Mouse (Mus musculus) stomach, embryonic 14.5 days (tissue): ENCODE results near the gene Zfp658. TPM values are rescaled to one million over a fixed set of nuclear protein-coding genes. Genes with fewer than 3 reads are reported as not detected.

Experiments used
- ATAC-seq: fragments of 200-750 bp; cut with Nextera tagmentation; 2 replicates; pipeline ENCODE4 v1.8.0; 2017; ENCODE audit warnings: low read depth, moderate TSS enrichment; ENCODE audit not compliant: insufficient number of reproducible peaks, insufficient read depth, low FRiP score
- H3K27ac ChIP-seq: fragments of 300-500 bp; sonication (generic); 2 replicates; pipeline ENCODE4 v1.5.1; 2014; ENCODE audit warnings: mild to moderate bottlenecking, low read length, moderate library complexity, mixed read lengths
- H3K27me3 ChIP-seq: fragments of 300-500 bp; sonication (generic); 2 replicates; pipeline ENCODE4 v1.6.1; 2014; ENCODE audit warnings: low read length, control low read depth, mixed read lengths; ENCODE audit not compliant: control insufficient read depth, insufficient read depth
- H3K36me3 ChIP-seq: fragments of 300-500 bp; sonication (generic); 2 replicates; pipeline ENCODE4 v1.6.1; 2014; ENCODE audit warnings: mild to moderate bottlenecking, control low read depth, low read length, moderate library complexity, mixed read lengths; ENCODE audit not compliant: control insufficient read depth, insufficient read depth
- H3K4me1 ChIP-seq: fragments of 300-500 bp; sonication (generic); 2 replicates; pipeline ENCODE4 v1.6.1; 2014; ENCODE audit warnings: low read length, control low read depth, mixed read lengths; ENCODE audit not compliant: control insufficient read depth, insufficient read depth
- H3K4me2 ChIP-seq: fragments of 300-500 bp; sonication (generic); replicated peaks from 2 replicates; pipeline ENCODE4 v1.6.1; 2014; ENCODE audit warnings: low read depth, low read length, control low read depth
- H3K4me3 ChIP-seq: fragments of 300-500 bp; sonication (generic); 2 replicates; pipeline ENCODE4 v1.5.1; 2014; ENCODE audit warnings: low read depth, low read length, control low read depth
- H3K9ac ChIP-seq: fragments of 300-500 bp; sonication (generic); replicated peaks from 2 replicates; pipeline ENCODE4 v1.6.1; 2014; ENCODE audit warnings: low read depth, mild to moderate bottlenecking, control low read depth, low read length, moderate library complexity, mixed read lengths
- H3K9me3 ChIP-seq: fragments of 300-500 bp; sonication (generic); 2 replicates; pipeline ENCODE4 v1.6.1; 2016; ENCODE audit warnings: low read depth, low read length, control low read depth; ENCODE audit not compliant: control insufficient read depth
- WGBS: fragments of 180-500 bp; shearing (Covaris S2); extraction: QIAGEN DNeasy Blood & Tissue Kit; methylation state at CpG from one replicate; pipeline ENCODE4 v1.1.7; 2014; 5-methylcytosine and 5-hydroxymethylcytosine counted together
- polyA plus RNA-seq: library from polyadenylated mRNA; unstranded; fragments of >200 nt; fragmentation: Nextera tagmentation; extraction: Ambion mirVana; gene quantifications from 2 replicates; pipeline ENCODE4 v1.2.1, GENCODE M21; 2014

The Zfp658 gene
- polyA plus RNA-seq, 1 experiment from 2014 or later: 3.2 TPM

- 67% methylated on average over 4 of the region's 4 CpGs for WGBS
- no peaks in the 10 kb centered on the region for H3K4me1 ChIP-seq
- H3K4me2 ChIP-seq: no peak overlapping the region
- H3K4me3 ChIP-seq: no peak overlapping the region
- no peak for ATAC-seq
- H3K9me3 ChIP-seq: no peaks in the 10 kb centered on the region
- H3K27me3 ChIP-seq: no peaks in the 10 kb centered on the region
- no peak overlapping the region for H3K9ac ChIP-seq
- H3K36me3 ChIP-seq: no peaks in the 10 kb centered on the region
- H3K27ac ChIP-seq: no peak overlapping the region
Observed at GRCm38 (mm10) chr7:43538524-43538923, 23.5 kb upstream of the Zfp658 start.

DNA sequence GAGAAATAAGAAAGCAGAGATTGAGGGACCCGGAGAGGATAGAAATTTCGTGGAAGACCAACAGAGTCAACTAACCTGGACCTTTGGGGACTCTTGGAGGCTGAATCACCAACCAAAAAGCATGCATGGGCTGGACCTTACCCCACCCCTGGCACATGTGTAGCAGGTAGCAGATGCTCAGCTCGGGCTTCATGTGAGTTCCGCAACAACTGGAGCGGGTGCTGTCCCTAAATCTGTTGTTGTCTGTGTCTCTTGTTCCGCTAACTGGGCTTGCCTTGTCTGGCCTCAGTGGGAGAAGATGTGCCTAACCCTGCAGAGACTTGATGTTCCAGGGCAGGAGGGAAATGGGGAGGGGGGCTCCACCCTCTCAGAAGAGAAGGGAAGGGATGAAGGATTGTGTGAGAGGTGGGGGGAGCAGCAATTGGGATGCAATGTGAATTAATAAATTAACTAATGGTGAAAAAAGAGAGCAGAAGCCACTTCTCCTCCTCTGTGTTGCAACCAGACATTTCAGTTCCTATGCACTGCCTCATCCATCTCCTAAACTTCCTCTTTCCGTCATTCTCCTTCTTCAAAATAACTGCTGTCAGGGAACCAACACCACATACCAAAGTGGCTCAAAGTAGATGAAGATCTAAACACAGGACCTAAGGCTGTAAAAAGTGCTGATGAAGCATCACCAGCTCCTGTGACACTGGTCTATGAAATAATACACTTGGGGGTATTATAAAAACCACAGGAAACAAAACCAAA lies 17.7 kb upstream of the Zfp658 start, which contains the start of gene Cd33:
TSS of gene Cd33 (minus strand) at position 204 of the 753 bp plus-strand sequence.
- Histone ChIP-seq H3K4me3 (no peak within 1 kb of the TSS), H3K4me2 (no peak within 1 kb of the TSS), H3K27ac (no peak within 1 kb of the TSS), H3K4me1 (no peaks in the 10 kb centered on the region), H3K27me3 (no peaks in the 10 kb centered on the region), H3K36me3 (no peaks in the 10 kb centered on the region), H3K9me3 (no peaks in the 10 kb centered on the region), H3K9ac (no peak within 1 kb of the TSS)
- ATAC-seq: no peak
- 82% methylated on average over 7 of the region's 7 CpGs for WGBS

DNA sequence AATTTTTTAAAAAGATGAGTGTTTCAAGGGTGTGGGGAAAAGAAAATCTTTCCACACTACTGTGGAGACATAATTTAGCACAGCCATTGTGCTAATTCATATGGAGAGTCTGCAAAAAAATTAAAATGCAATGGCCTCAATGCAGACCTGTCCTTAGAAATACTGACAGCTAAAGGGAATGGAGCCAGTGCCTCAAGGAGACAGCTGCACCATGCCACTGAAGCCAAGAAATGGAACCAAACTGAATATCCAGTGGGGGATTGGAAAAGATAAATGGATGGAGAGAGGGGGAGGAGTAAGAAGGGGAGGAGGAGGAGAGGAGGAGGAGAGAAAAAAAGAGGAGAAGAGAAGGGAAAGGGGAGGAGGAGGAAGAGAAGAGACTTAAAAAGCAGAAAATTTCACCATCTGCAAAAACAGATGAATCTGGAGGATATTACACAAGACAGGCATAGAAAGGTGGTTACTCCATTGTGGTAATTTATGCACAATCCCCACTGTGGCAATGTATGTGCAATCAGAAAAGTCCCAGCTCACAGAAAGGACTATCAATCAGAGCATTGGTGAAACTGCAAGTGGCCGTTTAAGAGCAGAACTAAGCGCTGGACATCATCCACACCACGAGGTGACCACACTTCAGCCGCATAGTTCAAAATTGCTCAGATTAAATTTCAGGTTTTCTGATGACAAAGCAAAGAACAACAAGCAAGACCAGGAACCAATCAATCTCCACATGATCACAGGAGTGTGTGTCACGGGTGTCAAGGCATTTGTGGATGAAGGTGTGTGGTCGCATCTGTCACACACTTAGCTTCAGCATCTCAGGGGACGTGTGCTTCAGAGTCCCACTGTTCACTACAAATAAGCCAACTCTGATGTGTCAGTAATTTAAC lies 16.2 kb upstream of the Zfp658 start:
- H3K4me1 ChIP-seq: no peaks in the 10 kb centered on the region
- no peak overlapping the region for H3K4me3 ChIP-seq
- 56% methylated on average over 7 of the region's 7 CpGs for WGBS
- no peaks in the 10 kb centered on the region for H3K27me3 ChIP-seq
- no peaks in the 10 kb centered on the region for H3K9me3 ChIP-seq
- no peak for ATAC-seq
- no peak overlapping the region for H3K27ac ChIP-seq
- H3K4me2 ChIP-seq: no peak overlapping the region
- no peaks in the 10 kb centered on the region for H3K36me3 ChIP-seq
- no peak overlapping the region for H3K9ac ChIP-seq

GRCm38 (mm10) chr7:43547666-43548065 lies 14.4 kb upstream of the Zfp658 start:
- H3K4me1 ChIP-seq: no peaks in the 10 kb centered on the region
- ATAC-seq: no peak

DNA sequence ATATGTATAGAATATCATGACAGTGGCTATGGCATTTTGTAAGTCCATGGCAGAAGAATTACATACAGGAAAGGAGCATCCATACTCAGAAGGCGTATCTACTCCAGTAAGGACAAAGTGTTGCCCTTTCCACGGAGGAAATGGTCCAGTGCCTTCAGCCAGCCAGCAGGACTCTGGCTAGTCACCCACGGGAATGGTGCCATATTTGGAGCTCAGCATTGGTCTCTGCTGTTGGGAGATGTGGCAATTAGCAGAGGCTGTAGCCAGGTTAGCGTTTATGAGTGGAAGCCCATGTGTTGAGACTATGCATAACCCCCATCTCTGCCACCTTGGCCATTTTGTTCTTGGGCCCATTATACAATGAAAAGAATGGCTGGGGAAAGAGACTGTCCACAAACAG lies 13.8 kb upstream of the Zfp658 start:
- H3K4me1 ChIP-seq: no peaks in the 10 kb centered on the region
- no peak overlapping the region for H3K9ac ChIP-seq
- WGBS: 72% methylated on average over 4 of the region's 4 CpGs
- H3K27me3 ChIP-seq: no peaks in the 10 kb centered on the region
- no peak overlapping the region for H3K4me2 ChIP-seq
- H3K9me3 ChIP-seq: no peaks in the 10 kb centered on the region
- H3K4me3 ChIP-seq: no peak overlapping the region
- H3K27ac ChIP-seq: no peak overlapping the region
- H3K36me3 ChIP-seq: no peaks in the 10 kb centered on the region
- no peak for ATAC-seq

More at GRCm38 (mm10) chr7:43547666-43548065, 14.4 kb upstream of the Zfp658 start:
- no peaks in the 10 kb centered on the region for H3K36me3 ChIP-seq
- H3K4me3 ChIP-seq: no peak overlapping the region
- WGBS: 28% methylated on average over 5 of the region's 5 CpGs
- no peak overlapping the region for H3K9ac ChIP-seq
- no peaks in the 10 kb centered on the region for H3K27me3 ChIP-seq
- no peak overlapping the region for H3K4me2 ChIP-seq
- H3K27ac ChIP-seq: no peak overlapping the region
- no peaks in the 10 kb centered on the region for H3K9me3 ChIP-seq

DNA sequence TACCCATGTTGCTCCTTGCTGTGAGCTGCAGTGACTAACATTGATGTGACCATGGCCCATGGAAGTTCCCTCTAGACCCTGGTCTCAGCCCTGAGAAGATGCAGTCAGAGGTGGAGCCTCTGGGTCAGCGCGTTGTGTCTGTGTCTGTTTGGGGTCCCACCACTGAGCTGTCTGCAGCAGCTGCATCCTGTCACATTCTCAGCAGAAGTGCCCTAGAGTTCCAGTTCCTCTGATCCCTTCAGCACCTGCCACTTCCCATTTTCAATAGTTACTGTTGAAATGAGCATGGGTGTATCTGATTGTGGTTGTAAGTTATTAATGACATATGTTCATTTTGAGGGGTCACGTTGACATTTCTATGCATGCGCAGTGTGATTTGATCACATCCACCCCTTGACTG lies 8.9 kb upstream of the Zfp658 start:
- Histone ChIP-seq H3K36me3 (no peaks in the 10 kb centered on the region), H3K4me3 (no peak overlapping the region), H3K4me1 (no peaks in the 10 kb centered on the region), H3K9me3 (no peaks in the 10 kb centered on the region), H3K9ac (no peak overlapping the region), H3K27ac (no peak overlapping the region), H3K27me3 (no peaks in the 10 kb centered on the region), H3K4me2 (no peak overlapping the region)
- 76% methylated on average over 4 of the region's 4 CpGs for WGBS
- ATAC-seq: no peak

DNA sequence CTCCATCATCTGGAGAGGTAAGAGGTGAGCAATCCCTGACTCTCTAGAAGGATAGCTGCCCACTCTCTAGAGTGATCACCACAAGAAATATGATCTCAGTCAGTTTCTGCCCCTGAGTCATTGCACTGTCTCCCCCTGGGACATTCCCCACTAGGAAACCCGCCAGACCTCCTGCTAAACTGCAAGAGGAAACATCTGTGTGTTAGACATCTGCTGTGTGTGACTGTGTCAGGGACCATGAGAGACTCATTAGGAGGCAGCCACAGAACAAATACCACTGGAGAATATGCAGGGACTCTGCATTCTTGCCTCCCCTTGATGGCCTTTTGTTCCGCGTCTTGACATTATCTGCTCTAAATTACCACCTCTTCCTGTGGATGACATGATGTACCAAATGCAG lies 7.5 kb upstream of the Zfp658 start:
- Histone ChIP-seq H3K4me2 (no peak overlapping the region), H3K9me3 (no peaks in the 10 kb centered on the region), H3K27ac (no peak overlapping the region), H3K4me3 (no peak overlapping the region), H3K36me3 (no peaks in the 10 kb centered on the region), H3K4me1 (no peaks in the 10 kb centered on the region), H3K27me3 (no peaks in the 10 kb centered on the region), H3K9ac (no peak overlapping the region)
- ATAC-seq: peak; percentile 37; the same call in 1 of the 2 replicates
- 68% methylated on average over 3 of the region's 3 CpGs for WGBS

- ATAC-seq: no peak
- 86% methylated on average over 5 of the region's 5 CpGs for WGBS
Observed at GRCm38 (mm10) chr7:43555351-43555750, 6.7 kb upstream of the Zfp658 start.

More at GRCm38 (mm10) chr7:43555351-43555750, 6.7 kb upstream of the Zfp658 start:
- H3K4me2 ChIP-seq: no peak overlapping the region
- no peaks in the 10 kb centered on the region for H3K36me3 ChIP-seq
- no peaks in the 10 kb centered on the region for H3K27me3 ChIP-seq
- H3K9ac ChIP-seq: no peak overlapping the region
- H3K4me3 ChIP-seq: no peak overlapping the region
- no peaks in the 10 kb centered on the region for H3K9me3 ChIP-seq
- no peaks in the 10 kb centered on the region for H3K4me1 ChIP-seq
- no peak overlapping the region for H3K27ac ChIP-seq
